Comparison of ENCODE assay signal across 9 mouse cellular contexts in genomic region chr6:90707143-90707542, GRCm38 (mm10).
DNase-seq lines count a peak whose midpoint lies in the region; ATAC-seq and TF ChIP-seq lines count a peak whose summit lies in the region.
"Had no signal": no experiment of that assay in that cellular context is flagged by ENCODE, and none has a peak within 500 bp of the region (broad histone marks: within the 10 kb centered on the region; RNA-seq: fewer than 3 reads in every experiment).

No protein-coding gene starts in this region.

- no peak overlapping the region for H3K4me2 ChIP-seq in lung, embryonic 14.5 days
- H3K4me2 ChIP-seq: neural tube, embryonic 12.5 days had no signal

- TF ChIP-seq POLR2A in lung, adult 2 months (IDR thresholded peaks at IDR 0.05; ENCODE audit: borderline replicate concordance, extremely low read depth, low read depth, low read length): no peak

- DNase-seq in adrenal gland, postnatal 10 days: peak; percentile 65
- no peak for DNase-seq in adrenal gland, postnatal 4 days (ENCODE audit: low spot score in 2 of 2)
- DNase-seq in lung, embryonic 14.5 days: no peak
- DNase-seq in lung, adult 2 months: no peak
- peak; percentile 48 for DNase-seq in kidney, postnatal 10 days
- DNase-seq in spleen, postnatal 36 days (ENCODE audit: low spot score in 2 of 2): peak; percentile 48 to 67
- DNase-seq in thymus, postnatal 36 days: no peak
- DNase-seq in embryo, embryonic 9.5 days (ENCODE audit: extremely low spot score): no peak

- H3K27ac ChIP-seq in lung, embryonic 14.5 days (ENCODE audit: low read depth): peak overlapping the region; percentile 69; the same call in 1 of the 2 replicates
- H3K27ac ChIP-seq: neural tube, embryonic 12.5 days had no signal

- H3K9me3 ChIP-seq in lung, embryonic 14.5 days (ENCODE audit: low read depth, low read length): no peaks in the 10 kb centered on the region
- H3K9me3 ChIP-seq: neural tube, embryonic 12.5 days had no signal

- ATAC-seq in lung, embryonic 14.5 days (ENCODE audit: insufficient read depth): no peak

- TF ChIP-seq CTCF in lung, embryonic 14.5 days (IDR thresholded peaks at IDR 0.05; ENCODE audit: low read depth): no peak
- TF ChIP-seq CTCF in lung, adult 2 months (IDR thresholded peaks at IDR 0.05; ENCODE audit: insufficient read depth, low read length): no peak

- no peak overlapping the region for H3K4me3 ChIP-seq in lung, embryonic 14.5 days (ENCODE audit: low read depth, low read length)
- H3K4me3 ChIP-seq in lung, adult 2 months (replicated peaks; ENCODE audit: extremely low read depth, low read depth, low read length): no peak overlapping the region
- H3K4me3 ChIP-seq: neural tube, embryonic 12.5 days had no signal

- no peak overlapping the region for H3K9ac ChIP-seq in lung, embryonic 14.5 days

- no peaks in the 10 kb centered on the region for H3K27me3 ChIP-seq in lung, embryonic 14.5 days (ENCODE audit: insufficient read depth, low read length)
- H3K27me3 ChIP-seq: neural tube, embryonic 12.5 days had no signal

- no peaks in the 10 kb centered on the region for H3K36me3 ChIP-seq in lung, embryonic 14.5 days (ENCODE audit: insufficient read depth)
- H3K36me3 ChIP-seq: neural tube, embryonic 12.5 days had no signal

- 78% methylated on average over 4 of the region's 4 CpGs for WGBS in lung, embryonic 14.5 days
- 31% methylated on average over 4 of the region's 4 CpGs for WGBS in lung, adult 2 months

- peaks cover 50% of the 10 kb centered on the region for H3K4me1 ChIP-seq in lung, embryonic 14.5 days (ENCODE audit: insufficient read depth)
- peaks cover 59% of the 10 kb centered on the region for H3K4me1 ChIP-seq in lung, adult 2 months (ENCODE audit: control insufficient read depth, insufficient read depth, low read length)

Comparison
In these comparisons a context has a peak if more than half of its experiments do, and no peak if none do; other contexts are left out.
1. DNase-seq: peak in adrenal gland, postnatal 10 days (single experiment), kidney, postnatal 10 days (single experiment) and spleen, postnatal 36 days (2 of 2); none in adrenal gland, postnatal 4 days (0 of 2), lung, embryonic 14.5 days (single experiment), lung, adult 2 months (single experiment), thymus, postnatal 36 days (0 of 2) and embryo, embryonic 9.5 days (single experiment).